Mouse (Mus musculus): ENCODE results near the gene Ccdc58. TPM values are rescaled to one million over a fixed set of nuclear protein-coding genes. Genes with fewer than 3 reads are reported as not detected.
"Not testable (repeated sequence)": the region's sequence is repeated elsewhere in the genome, so short reads cannot be mapped to it uniquely, and the experiment has no call there.

Ccdc58 gene
- polyA plus RNA-seq (2016; fragmentation: Nextera tagmentation; extraction: Ambion mirVana), result 103 and 105 TPM in 2 replicates

DNA sequence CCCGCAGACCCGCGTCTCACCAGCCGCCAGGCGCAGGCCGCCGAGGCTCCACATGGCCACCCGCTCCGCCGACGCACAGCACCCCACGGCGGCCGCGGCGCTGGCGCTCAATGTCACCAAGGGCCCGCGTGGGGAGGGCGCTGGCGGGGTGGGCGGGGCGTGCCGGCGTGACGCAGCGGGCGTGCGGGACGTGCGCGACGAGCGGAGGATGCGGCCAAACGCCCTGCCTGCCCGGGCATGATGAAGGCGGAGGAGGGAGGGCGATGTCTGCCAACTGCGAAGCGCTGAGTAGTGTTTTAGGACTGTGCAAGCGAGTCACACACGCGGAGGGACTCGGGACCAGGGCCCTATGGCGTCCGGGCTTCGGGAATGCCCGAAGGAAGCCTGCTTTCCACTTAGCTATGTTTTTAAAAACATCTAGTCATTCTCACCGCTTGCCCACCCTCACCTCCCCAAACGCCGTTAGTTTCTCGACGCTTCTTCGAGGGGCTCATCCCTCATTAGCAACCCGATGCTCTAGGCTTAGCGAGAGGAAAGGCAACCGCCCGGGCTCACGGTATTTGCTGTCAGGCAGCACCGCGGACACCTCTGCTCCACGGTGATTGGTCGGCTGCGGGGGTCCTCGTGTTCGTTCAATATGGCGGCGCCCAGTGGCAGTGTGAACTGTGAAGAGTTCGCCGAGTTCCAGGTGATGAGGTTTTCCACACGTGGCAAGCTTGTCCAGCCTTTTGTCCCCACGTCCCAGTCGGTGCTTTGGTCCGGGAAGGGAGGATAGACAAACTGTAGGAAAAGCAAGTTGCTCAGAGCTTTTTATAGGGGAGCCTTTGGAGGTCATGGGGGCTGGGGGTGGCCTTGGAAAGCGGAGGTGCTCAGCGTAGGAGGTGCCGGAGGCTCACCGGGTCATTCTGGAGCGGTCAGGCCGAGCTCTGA is at the start of gene Ccdc58, which contains the start of gene Fam162a:
Gene Ccdc58 (plus strand): TSS at position 236 of the 930 bp plus-strand sequence.
Gene Fam162a (minus strand): TSS at position 145 of the 930 bp plus-strand sequence.
- under 1% methylated on average over 81 of the region's 81 CpGs for WGBS
- no peaks in the 10 kb centered on the region for H3K9me3 ChIP-seq
- H3K27me3 ChIP-seq (ENCODE audit: poor library complexity, severe bottlenecking), result no peaks in the 10 kb centered on the region
- DNase-seq (ENCODE audit: extremely low spot score, low spot score), result peak; percentile 91
- peaks cover 32% of the 10 kb centered on the region for H3K4me1 ChIP-seq
- H3K36me3 ChIP-seq (replicated peaks), result peaks cover 31% of the 10 kb centered on the region
- peak within 1 kb of the TSS; percentile 99 for H3K27ac ChIP-seq
- H3K4me3 ChIP-seq, result peak within 1 kb of the TSS; percentile 62

DNA sequence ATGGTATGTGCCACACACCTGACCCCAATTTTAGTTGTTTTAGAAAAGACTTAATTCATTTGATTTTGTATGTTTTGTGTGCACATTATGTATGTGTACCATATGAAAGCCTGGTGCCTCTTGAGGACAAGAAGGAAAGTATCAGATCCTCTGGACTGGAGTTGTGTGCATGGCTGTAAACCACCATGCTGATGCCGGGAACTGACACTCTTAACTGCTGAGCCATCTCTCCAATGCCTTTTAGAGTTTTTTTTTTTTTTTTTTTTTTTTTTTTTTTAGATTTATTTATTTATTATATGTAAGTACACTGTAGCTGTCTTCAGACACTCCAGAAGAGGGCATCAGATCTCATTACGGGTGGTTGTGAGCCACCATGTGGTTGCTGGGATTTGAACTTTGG is 43.4 kb upstream of the Ccdc58 start:
- peaks cover 71% of the 10 kb centered on the region for H3K36me3 ChIP-seq (replicated peaks)
- DNase-seq (ENCODE audit: extremely low spot score, low spot score); H3K4me3 ChIP-seq; H3K27me3 ChIP-seq (ENCODE audit: poor library complexity, severe bottlenecking); H3K4me1 ChIP-seq; H3K9me3 ChIP-seq; H3K27ac ChIP-seq: not testable (repeated sequence)
- 89% methylated on average over 1 of the region's 2 CpGs for WGBS

DNA sequence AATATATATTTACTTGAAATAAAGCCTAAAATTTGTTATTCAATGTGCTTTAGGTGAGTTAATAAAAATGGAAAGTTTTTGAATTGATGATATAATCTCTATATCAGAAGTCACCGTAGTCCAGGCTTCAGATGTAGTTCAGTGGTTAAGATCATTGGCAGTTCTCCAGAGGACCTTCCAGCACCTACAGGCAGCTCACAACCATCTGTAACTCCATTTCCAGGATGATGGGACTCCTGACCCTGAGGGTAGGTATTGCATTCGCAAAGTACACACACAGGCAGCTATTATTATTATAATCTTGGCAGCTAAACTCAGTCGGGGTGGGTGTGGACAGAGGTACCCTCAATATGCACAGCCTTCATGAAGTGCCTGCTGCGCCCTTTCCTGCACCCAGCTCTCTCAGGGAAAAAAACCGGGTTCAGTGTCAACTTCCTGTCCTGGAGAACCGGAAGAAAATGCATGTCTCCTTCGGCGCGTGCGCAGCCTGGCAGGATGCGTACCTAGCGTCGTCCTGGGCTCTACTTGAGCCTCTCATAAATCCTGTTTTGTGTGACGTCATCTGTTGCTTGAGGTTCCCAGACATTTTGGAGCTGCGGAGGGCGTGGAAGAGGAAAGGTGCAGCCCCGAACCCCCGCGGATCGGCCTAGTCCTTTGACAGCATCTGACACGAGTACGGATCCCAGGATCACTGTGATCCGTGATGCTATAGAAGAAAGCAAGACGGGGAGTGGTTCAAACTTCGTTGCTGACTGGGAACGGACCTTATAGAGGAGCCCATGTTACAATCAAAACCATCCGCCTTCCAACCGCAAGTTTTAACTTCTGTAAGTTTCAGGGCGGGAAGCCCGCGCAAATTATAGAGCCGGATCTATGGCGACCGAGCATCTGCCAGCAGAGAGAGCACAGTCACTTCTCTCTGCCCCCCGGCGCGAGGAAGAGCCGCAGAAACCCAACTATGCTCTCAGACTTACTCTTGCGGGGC is 30.6 kb upstream of the Ccdc58 start, which contains the start of gene Wdr5b:
Gene Wdr5b (plus strand): TSS at position 551 of the 985 bp plus-strand sequence.
- peak; percentile 87 for DNase-seq (ENCODE audit: extremely low spot score, low spot score)
- H3K36me3 ChIP-seq (replicated peaks), result peaks cover 44% of the 10 kb centered on the region
- H3K4me1 ChIP-seq, result peaks cover 21% of the 10 kb centered on the region
- no peaks in the 10 kb centered on the region for H3K9me3 ChIP-seq
- WGBS, result 2% methylated on average over 39 of the region's 39 CpGs
- H3K27me3 ChIP-seq (ENCODE audit: poor library complexity, severe bottlenecking), result no peaks in the 10 kb centered on the region
- H3K27ac ChIP-seq, result peak within 1 kb of the TSS; percentile 88
- peak within 1 kb of the TSS; percentile 69 for H3K4me3 ChIP-seq

DNA sequence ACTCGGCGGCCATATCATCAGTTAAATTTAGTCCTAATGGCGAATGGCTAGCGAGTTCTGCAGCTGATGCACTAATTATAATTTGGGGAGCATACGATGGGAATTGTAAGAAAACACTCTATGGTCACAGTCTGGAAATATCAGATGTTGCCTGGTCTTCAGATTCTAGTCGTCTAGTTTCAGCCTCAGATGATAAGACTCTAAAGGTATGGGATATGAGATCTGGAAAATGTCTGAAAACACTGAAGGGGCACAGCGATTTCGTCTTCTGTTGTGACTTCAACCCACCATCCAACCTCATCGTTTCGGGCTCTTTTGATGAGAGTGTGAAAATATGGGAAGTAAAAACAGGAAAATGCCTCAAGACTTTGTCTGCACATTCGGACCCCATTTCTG is 29.9 kb upstream of the Ccdc58 start:
- WGBS, result 37% methylated on average over 11 of the region's 11 CpGs
- peaks cover 21% of the 10 kb centered on the region for H3K4me1 ChIP-seq
- DNase-seq (ENCODE audit: extremely low spot score, low spot score), result no peak
- peak overlapping the region; percentile 88 for H3K27ac ChIP-seq
- no peaks in the 10 kb centered on the region for H3K9me3 ChIP-seq
- peak overlapping the region; percentile 69 for H3K4me3 ChIP-seq
- H3K36me3 ChIP-seq (replicated peaks), result peaks cover 49% of the 10 kb centered on the region
- H3K27me3 ChIP-seq (ENCODE audit: poor library complexity, severe bottlenecking), result no peaks in the 10 kb centered on the region

DNA sequence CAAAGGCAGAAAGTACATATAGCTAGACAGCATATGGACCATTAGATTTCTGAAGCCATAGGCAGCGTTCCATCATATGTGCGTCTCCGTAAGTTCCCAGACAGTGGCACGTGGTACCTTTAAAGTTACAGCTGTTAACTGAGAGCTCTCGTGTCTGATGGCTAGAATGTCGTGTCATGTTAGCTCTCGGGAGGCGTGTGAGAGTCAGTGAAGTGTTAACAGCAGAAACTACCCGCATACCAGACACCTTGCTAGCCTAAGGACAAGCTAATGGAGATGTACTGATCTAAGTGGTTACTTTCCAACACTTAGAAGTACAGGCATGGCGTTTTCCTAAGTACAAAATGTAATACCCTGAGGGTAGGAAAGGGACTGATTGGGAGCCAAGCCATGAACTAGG is 28.4 kb upstream of the Ccdc58 start:
- no peaks in the 10 kb centered on the region for H3K27me3 ChIP-seq (ENCODE audit: poor library complexity, severe bottlenecking)
- no peak overlapping the region for H3K4me3 ChIP-seq
- peaks cover 57% of the 10 kb centered on the region for H3K36me3 ChIP-seq (replicated peaks)
- peaks cover 21% of the 10 kb centered on the region for H3K4me1 ChIP-seq
- 91% methylated on average over 10 of the region's 10 CpGs for WGBS
- no peak overlapping the region for H3K27ac ChIP-seq
- H3K9me3 ChIP-seq, result no peaks in the 10 kb centered on the region
- DNase-seq (ENCODE audit: extremely low spot score, low spot score), result no peak

DNA sequence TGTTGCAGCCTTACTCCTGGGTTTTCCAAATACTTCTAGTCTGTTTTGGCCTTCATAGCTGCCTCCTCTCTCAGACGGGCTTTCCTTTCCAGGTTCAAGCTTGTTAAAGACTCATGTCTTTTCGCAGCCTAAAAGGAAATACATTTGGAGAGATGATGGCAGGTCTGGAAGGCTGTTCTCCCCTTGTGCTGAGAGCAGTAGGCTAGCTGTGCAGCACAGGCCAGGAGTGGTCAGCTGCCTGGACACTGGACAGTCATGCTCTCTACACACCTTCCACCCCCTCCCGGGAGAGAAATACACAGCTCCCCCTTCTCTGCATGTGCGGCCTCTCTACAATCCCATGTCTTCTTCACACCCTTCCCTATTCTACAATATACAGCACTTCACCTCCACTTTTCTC is 27.5 kb upstream of the Ccdc58 start:
- no peak overlapping the region for H3K4me3 ChIP-seq
- H3K36me3 ChIP-seq (replicated peaks), result peaks cover 65% of the 10 kb centered on the region
- no peaks in the 10 kb centered on the region for H3K9me3 ChIP-seq
- H3K27me3 ChIP-seq (ENCODE audit: poor library complexity, severe bottlenecking), result no peaks in the 10 kb centered on the region
- WGBS, result 86% methylated on average over 4 of the region's 4 CpGs
- H3K4me1 ChIP-seq, result peaks cover 21% of the 10 kb centered on the region
- no peak for DNase-seq (ENCODE audit: extremely low spot score, low spot score)
- no peak overlapping the region for H3K27ac ChIP-seq

DNA sequence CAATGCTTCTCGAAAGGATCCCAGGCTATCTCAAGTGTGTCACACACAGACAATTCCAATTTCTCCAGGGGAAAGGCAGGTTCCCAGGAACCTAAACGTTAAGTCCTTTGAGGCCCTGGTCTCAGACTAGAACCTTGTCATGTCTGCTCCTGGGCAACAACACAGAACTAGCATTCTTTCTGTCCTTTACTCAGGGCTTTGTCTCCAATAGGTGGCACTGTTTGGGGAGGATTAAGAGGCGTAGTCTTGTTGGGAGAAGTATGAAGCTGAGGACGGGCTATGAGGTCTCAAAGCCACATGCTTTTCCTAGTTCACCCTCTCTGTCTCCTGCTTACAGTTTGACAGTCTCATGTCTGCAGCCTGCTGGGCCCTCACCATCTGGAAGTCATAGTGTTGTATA is 23.9 kb upstream of the Ccdc58 start:
- DNase-seq (ENCODE audit: extremely low spot score, low spot score), result no peak
- no peak overlapping the region for H3K27ac ChIP-seq
- H3K27me3 ChIP-seq (ENCODE audit: poor library complexity, severe bottlenecking), result no peaks in the 10 kb centered on the region
- H3K36me3 ChIP-seq (replicated peaks), result peaks cover 100% of the 10 kb centered on the region
- H3K4me1 ChIP-seq, result peaks cover 2% of the 10 kb centered on the region
- 92% methylated on average over 4 of the region's 4 CpGs for WGBS
- H3K9me3 ChIP-seq, result no peaks in the 10 kb centered on the region
- no peak overlapping the region for H3K4me3 ChIP-seq

DNA sequence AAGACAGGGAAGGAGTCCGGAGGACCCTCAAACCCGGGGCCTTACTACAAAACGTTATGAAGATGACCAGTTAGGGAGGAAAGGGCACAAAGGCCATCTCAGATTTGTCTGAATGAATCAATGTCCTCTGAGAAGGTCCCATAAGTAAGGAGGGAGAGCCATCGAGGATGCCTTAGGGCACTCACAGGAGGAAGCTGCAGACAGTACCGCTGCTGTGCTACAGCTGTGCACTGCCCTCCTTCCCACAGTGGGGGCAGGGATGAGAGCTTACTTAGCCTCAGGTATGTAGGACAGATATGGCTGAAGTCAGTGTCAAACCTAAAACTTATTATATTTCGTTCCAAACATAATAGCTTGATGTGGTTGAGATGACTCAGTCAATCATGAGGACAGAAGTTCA is 20.0 kb upstream of the Ccdc58 start:
- 89% methylated on average over 6 of the region's 6 CpGs for WGBS
- H3K4me3 ChIP-seq, result no peak overlapping the region
- no peak overlapping the region for H3K27ac ChIP-seq
- H3K36me3 ChIP-seq (replicated peaks), result peaks cover 93% of the 10 kb centered on the region
- H3K9me3 ChIP-seq, result no peaks in the 10 kb centered on the region
- no peak for DNase-seq (ENCODE audit: extremely low spot score, low spot score)
- no peaks in the 10 kb centered on the region for H3K27me3 ChIP-seq (ENCODE audit: poor library complexity, severe bottlenecking)
- H3K4me1 ChIP-seq, result no peaks in the 10 kb centered on the region

DNA sequence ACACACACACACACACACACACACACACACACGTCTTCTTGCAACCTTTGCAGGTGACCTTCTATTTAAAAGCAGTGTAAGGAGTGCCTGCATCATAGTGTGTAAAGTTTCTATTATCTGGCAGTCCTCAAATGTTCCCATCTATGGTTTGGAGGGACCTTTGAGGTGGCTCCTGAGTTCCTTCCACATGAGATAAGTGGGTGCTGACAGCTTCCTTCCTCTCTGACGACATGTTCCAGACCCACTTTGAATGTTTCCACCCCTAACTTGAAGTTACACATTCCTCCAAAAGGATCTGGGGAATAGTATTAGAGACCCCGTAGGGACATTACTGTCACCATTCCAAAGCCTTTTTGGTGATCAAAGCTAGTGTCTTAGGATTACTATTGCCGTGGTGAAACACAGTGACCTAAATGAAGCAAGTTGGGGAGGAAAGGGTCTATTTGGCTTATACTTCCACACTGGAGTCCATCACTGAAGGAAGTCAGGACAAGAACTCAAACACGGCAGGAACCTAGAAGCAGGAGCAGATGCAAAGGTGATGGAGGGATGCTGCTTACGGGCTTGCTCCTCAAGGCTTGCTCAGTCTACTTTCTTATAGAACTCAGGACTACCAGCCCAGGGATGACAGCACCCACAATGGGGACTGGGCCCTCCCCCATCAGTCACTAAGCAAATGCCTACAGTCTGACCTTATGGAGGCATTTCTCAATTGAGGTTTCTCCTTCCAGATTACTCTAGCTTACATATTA is 17.8 kb upstream of the Ccdc58 start:
- Histone ChIP-seq H3K27ac (no peak overlapping the region), H3K9me3 (no peaks in the 10 kb centered on the region), H3K4me3 (no peak overlapping the region), H3K4me1 (no peaks in the 10 kb centered on the region), H3K27me3 (ENCODE audit: poor library complexity, severe bottlenecking) (no peaks in the 10 kb centered on the region), H3K36me3 (replicated peaks) (peaks cover 78% of the 10 kb centered on the region)
- 96% methylated on average over 6 of the region's 6 CpGs for WGBS
- no peak for DNase-seq (ENCODE audit: extremely low spot score, low spot score)

DNA sequence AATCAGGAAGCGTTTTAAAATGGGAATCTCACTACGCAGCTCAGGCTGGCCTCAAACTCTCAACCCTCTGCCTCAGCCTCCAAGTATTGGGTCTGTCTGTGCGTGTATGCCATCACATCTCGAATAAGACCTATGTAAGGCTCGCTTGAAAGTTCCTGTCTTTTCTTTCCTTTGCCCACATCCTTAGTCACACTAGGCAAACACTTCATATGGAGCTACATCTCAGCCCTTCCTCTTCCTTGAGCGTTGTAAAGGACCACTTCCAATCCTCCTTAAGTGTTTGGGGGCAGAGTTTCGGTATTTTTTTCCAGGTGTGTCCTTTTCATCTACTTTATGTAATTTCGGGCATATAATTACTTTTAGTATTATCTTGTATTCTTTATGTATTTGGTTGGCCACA is 16.6 kb upstream of the Ccdc58 start:
- no peaks in the 10 kb centered on the region for H3K4me1 ChIP-seq
- H3K36me3 ChIP-seq (replicated peaks), result peaks cover 66% of the 10 kb centered on the region
- no peak overlapping the region for H3K4me3 ChIP-seq
- no peak for DNase-seq (ENCODE audit: extremely low spot score, low spot score)
- WGBS, result 96% methylated on average over 8 of the region's 8 CpGs
- no peaks in the 10 kb centered on the region for H3K27me3 ChIP-seq (ENCODE audit: poor library complexity, severe bottlenecking)
- H3K27ac ChIP-seq, result no peak overlapping the region
- H3K9me3 ChIP-seq, result no peaks in the 10 kb centered on the region

DNA sequence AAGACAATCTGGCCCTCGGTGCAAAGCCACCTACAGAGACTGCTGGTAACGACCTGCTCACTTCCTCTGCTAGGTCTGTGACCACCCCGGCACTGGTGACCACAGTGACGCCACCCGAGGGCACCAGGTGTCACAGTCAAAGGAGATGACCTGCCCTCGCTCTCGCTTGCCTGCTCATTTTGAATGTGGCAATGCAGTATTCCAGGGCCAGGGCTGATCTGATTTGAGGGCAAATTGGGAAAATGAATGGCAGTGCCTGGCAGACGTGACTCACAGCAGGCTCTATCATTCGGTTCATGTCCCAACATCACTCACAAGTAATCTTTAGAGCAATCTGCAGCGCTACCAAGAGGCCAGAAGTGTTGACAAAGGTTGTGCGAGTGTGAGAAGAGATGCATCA is 15.1 kb upstream of the Ccdc58 start:
- no peak for DNase-seq (ENCODE audit: extremely low spot score, low spot score)
- WGBS, result 85% methylated on average over 11 of the region's 11 CpGs
- H3K36me3 ChIP-seq (replicated peaks), result peaks cover 59% of the 10 kb centered on the region

DNA sequence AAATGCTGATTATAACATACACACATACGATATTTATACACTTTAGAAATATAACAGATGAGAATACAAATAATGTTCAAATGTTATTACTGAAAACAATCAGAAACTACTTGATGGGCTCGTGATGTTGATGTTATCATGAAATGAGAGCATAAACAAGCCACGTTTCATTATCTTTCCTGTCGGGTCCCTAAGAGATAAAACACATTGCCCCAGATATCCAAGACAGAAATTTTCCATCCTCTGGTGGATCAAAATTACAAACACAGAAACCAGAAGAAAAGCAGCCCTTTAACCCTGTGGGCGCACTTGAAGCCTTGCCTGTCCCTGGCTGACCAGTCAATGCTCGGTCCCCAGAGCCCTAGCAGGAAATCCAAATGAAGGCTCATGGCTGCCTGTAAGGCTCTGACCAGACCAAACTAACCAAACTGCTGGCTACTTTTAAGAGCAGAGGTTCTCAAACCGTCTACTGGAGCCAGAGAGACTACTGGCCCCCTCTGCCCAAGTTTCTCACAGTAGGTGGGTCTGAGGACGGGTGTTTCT is 13.5 kb upstream of the Ccdc58 start:
- 89% methylated on average over 8 of the region's 8 CpGs for WGBS
- no peaks in the 10 kb centered on the region for H3K4me1 ChIP-seq
- H3K9me3 ChIP-seq, result no peaks in the 10 kb centered on the region
- DNase-seq (ENCODE audit: extremely low spot score, low spot score), result no peak
- peaks cover 52% of the 10 kb centered on the region for H3K36me3 ChIP-seq (replicated peaks)
- no peaks in the 10 kb centered on the region for H3K27me3 ChIP-seq (ENCODE audit: poor library complexity, severe bottlenecking)
- H3K4me3 ChIP-seq, result no peak overlapping the region
- no peak overlapping the region for H3K27ac ChIP-seq

More for the DNA sequence above, 15.1 kb upstream of the Ccdc58 start:
- no peaks in the 10 kb centered on the region for H3K4me1 ChIP-seq
- no peaks in the 10 kb centered on the region for H3K9me3 ChIP-seq
- H3K27ac ChIP-seq, result no peak overlapping the region
- H3K27me3 ChIP-seq (ENCODE audit: poor library complexity, severe bottlenecking), result no peaks in the 10 kb centered on the region
- H3K4me3 ChIP-seq, result no peak overlapping the region

Data from forebrain, embryonic 10.5 days (tissue).